Mouse (Mus musculus) ES-E14 (cell line): ENCODE measurements around the gene Slc17a9.

Experiments used
- CHD2 ChIP-seq: IDR thresholded peaks from 2 replicates; pipeline ENCODE4 v1.6.1; 2014; ENCODE audit warnings: mild to moderate bottlenecking, low read depth, low read length, inconsistent platforms
- HCFC1 ChIP-seq: IDR thresholded peaks from 2 replicates; pipeline ENCODE4 v1.6.1; 2012; ENCODE audit warnings: low read length, inconsistent platforms, borderline replicate concordance; ENCODE audit not compliant: insufficient read depth
- MAFK ChIP-seq: IDR thresholded peaks from 2 replicates; pipeline ENCODE4 v1.6.1; 2014; ENCODE audit warnings: mild to moderate bottlenecking, low read depth, low read length, inconsistent platforms; ENCODE audit not compliant: insufficient read depth
- ZC3H11A ChIP-seq: IDR thresholded peaks from 2 replicates; pipeline ENCODE4 v1.6.1; 2012; ENCODE audit warnings: low read depth, mild to moderate bottlenecking, inconsistent platforms, low read length, borderline replicate concordance
- ZNF384 ChIP-seq: IDR thresholded peaks from 2 replicates; pipeline ENCODE4 v1.6.1; 2012; ENCODE audit warnings: low read depth, low read length, inconsistent platforms

DNA sequence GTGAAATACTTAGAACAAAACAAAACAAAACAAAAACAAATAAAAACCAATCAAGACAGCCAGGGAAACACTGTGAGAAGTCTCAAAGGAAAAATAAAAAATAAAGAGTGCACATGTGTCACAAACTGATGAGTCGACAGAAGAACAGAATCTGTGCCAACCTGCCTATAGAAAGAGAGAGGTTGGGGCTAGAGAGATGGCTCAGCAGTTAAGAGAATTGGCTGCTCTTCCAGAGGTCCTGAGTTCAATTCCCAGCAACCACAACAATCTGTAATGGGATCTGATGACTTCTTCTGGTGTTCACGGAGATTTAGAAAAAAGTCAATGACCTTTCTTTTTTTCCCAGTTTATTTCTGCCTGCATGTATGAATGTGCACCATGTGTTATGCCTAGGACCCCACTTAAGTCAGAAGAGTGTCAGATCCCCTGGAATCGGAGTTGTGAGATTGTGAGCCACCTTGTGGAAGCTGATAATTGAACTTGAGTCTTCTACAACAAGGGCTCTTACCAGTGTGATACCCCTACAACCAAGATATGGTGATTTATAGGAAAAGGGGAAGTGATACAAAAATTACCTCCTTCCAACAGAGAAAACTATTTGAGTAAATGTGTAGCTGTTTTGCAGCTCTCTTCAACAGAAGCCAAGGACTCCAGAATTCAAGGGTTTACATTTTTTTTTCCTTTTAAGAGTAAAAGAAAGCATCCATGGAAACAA, 21.3 kb upstream of the Slc17a9 start:
- no peak for TF ChIP-seq ZC3H11A
- no peak for TF ChIP-seq CHD2
- no peak for TF ChIP-seq MAFK
- TF ChIP-seq HCFC1: no peak
- no peak for TF ChIP-seq ZNF384
